Mouse (Mus musculus) spleen, postnatal 14 days (tissue): ENCODE measurements at regions not wholly inside any gene's neighbourhood (a gene's known extent, or its start where the extent isn't known, plus 50 kb on each side); places are given as distances from the start of the nearest gene placed in this dataset.

Source experiments
- DNase-seq, 2 experiments: peaks; one replicate each; pipeline ENCODE4 v3.0.0; 2021 to 2022; ENCODE audit warnings: low spot score in 2 of 2

DNA sequence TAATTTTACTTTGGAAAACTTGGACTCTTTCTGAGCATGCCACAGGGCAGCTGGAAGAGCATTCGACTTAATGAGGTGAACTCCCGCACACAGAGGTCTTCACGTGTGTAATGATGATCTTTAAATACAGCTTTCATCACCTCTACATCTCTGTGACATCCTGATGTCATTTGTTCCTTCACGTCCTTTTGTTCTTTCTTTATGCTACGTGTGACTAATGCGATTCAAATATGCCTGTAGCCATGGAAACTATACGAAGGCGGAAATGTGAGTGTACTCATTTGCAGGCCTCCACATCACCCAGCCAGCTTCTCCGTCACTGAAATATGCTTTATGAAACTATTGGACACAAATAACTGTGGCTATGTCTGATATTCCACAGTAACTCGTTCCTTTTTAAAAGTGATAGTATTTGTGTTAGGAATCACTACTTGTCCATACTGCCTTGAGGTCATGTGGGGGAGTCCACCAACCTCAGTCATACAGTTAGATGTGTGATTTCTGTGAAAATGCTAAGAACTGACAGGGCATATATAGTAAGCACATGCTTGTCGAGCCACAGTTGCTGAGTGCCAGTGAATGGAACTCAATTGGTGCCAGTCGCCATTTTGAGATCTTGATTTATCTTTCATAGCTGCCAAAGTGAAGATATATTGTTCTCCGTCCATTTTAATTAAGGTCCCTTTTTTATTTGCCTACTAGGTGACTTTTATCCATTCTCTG, 145.9 kb downstream of the Plk2 start:
- DNase-seq: no peak

- DNase-seq: no peak
These were observed 146.7 kb downstream of the Plk2 start for GRCm38 (mm10) chr13:110541288-110542148.

GRCm38 (mm10) chr13:110542303-110543065, 147.6 kb downstream of the Plk2 start:
- no peak for DNase-seq

DNA sequence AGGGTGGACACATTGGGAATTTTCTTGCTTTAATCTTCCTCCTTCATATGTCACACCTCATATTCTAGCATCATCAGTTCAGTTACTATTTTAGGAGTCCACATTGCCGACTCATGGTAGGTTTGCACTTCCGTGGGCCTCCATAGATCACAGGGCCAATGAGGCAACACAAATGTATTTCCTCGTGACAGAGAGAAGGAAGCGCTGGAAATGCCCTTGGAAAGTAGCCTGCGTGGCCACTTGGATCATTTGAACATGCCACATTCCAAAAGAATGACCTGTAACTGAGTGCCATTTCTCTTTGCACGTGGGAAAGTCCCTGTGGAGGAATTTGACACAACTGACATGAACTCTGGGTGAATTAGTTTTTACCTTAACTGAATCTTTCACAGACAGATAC, 150.6 kb downstream of the Plk2 start:
- no peak for DNase-seq

- DNase-seq: no peak
These were observed 160.9 kb downstream of the Plk2 start for GRCm38 (mm10) chr13:110555529-110556319.

DNA sequence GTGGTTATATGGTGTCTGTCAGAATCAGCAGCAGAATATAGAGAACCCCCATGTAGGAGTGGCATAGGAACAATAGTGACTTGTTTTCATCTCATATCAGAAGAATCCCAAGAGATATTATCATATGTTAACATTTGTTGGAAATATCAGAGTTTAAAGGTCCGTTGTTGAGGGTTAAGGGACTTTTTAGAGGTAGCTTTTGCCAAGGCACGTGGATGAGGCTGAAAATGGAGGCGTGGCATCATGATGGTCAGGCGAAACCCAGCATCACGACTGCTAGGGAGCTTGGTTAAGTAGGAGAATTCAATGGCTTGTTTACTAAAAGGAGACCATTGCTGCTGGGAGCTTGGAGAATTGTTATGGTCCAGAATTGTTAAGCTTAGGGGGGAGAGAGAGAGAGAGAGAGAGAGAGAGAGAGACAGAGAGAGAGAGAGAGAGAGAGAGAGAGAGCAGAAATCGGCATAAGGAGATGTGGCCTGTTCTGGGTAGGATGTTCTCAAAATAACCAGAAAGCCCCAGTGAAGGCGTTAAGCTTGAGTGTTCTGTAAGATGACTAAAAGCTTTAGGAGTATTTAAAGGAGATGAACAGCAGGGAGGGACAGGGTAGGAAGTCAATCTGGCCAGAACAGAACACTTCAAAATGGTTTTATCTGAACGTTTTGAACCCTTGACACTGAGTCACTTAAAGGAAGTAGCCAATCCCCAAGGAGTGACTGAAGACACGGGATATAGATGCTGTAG, 161.7 kb downstream of the Plk2 start:
- DNase-seq: no peak

DNA sequence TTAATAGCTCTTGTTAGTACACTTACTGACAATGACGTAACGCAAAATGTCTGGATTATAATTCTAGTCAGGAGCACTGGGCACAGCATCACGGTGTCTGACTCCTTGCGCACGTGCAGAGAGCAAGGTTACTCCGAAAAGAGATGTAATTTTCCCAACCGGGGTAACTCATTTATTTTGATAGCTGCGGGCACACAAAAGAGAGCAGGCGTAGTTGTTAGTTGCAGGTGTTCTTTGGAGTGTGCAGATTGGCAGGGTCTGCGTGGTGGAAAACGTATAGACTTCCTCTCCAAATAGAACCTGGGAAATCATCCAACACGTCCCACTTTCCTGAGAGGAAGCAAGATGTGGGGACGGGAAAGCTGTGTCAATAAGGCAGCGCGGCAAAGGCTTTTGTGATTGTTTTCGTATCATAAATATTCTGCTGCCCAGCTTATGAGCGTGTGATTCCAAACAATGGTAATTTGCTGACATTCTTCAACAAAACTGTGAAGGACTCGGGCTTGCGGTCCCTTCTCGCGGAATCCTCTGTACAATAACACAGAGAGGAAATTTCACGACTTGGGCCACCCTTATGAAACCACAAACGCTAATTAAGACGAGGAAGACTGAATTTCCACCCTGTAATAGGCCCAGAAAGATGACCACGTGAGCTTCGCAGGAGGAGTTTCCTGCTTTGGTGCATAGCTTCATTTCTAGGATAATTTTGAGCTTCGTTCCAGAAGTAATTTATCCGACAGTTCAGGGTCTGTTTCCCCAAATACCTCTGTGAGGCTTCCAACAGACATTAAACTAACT, 163.3 kb downstream of the Plk2 start:
- no peak for DNase-seq

GRCm38 (mm10) chr13:110560566-110560965, 165.7 kb downstream of the Plk2 start:
- DNase-seq: no peak

DNA sequence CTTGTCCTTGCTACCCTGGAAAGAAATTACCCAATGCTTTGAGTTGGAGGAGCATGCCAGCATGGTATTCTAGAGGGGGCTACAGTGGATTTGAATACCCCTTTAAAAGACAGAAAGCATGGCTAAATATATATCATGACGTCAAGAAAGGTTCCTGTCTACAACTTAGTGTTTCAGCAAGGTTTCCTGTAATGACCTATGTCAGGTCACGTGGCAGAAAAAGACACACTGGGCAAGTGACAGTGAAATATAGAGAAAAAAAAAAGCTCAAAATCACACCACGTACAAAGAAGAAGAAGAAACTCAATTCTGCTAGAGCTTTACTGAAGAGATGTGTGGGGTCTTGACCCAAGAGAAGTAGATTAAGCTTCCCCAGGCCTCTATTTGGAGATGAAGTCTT, 167.7 kb downstream of the Plk2 start:
- no peak for DNase-seq

DNA sequence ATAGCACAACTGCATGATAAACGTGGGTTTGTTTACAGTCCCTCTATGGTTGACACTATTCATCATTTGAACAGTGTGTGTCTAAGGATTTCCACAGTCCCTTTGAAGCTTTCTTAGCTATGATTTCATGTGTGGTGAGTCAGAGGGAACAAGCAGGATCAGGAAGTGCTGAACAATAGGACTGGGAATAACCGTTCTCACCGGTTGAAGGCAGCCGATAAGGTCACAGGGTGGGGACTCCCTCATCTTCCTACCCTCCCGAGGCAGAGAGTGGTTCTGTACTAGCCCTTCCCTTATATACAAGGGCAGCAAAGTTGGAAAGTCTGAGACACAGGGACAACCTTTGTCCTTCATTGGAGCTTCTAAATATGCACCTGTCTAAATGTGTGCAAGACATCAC, 168.1 kb downstream of the Plk2 start:
- no peak for DNase-seq

DNA sequence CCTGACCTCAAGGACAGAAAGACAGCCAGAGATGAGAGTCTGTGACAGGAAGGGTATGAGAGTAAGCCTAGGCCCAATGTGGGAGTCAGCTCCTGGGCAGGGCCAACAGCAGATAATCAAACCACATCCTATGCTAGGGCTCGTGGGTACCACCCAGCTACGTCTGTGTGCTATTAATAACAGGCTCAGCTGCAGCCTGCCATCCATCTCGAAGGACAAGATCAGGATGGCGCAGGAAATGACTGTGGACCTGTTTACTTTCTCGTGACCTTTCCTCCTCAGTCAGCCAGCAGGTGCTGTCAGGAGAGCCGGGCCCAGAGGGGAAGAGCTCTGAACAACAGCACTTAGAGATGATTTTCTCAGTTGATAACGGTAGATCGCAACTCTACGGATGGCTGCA, 169.1 kb downstream of the Plk2 start:
- peak in 1 of 2 experiments; percentile 16 for DNase-seq

GRCm38 (mm10) chr13:110568482-110569179, 173.8 kb downstream of the Plk2 start:
- DNase-seq: no peak

GRCm38 (mm10) chr13:110569180-110569512, 174.3 kb downstream of the Plk2 start:
- no peak for DNase-seq

DNA sequence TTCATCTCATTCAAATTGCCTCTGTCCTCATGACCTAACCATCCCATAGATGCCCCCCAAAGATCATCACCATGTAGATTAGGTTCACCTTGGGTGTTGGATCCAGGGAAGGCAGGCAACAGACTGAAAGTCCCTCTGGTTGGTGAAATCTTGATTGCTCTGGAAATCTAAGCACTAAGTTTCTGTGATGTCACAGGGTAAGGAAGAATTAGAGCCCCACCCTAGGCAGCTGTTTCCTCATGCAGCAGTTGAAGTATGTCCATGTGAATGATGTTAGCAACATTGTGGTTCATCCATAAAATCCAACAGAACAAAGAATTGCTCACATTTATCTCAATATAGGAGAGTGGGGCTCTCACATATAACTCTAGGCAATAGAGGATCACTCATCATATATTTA, 175.5 kb downstream of the Plk2 start:
- DNase-seq: no peak

DNA sequence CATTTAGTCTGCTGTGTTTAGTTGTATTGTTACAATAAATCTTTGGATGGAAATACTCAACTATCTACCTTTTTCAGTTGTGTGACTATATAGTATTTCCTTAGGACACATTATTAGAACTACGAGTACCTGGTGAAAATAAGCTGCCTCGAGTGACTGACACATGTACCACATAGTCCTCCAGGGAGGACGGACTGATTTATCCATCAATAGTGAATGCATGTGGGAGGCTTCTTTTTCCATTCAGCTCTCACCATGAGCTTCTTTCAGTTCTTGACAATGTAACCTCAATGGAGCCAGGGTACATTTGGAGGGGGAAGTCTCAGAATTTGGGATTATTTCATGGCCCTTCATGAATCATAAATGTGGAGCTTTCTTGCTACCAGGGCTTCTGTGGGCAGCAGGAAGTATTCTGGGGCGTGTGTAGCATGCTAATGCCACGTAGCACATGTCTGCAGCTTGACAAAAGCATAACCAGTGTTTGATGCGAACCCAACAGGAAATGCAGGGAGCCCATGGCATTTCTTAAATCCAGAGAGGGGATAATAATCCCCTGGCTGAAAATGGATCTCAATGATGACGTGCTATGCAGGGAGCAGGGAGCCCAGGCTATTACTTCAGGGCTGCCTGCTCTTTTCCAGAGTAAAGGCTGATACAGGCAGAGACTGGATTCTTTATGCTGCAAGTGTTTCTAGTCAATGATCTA, 178.7 kb downstream of the Plk2 start:
- DNase-seq: no peak

- no peak for DNase-seq
These were observed 180.1 kb downstream of the Plk2 start for GRCm38 (mm10) chr13:110574764-110575471.

GRCm38 (mm10) chr13:110578159-110578558, 183.3 kb downstream of the Plk2 start:
- DNase-seq: no peak

DNA sequence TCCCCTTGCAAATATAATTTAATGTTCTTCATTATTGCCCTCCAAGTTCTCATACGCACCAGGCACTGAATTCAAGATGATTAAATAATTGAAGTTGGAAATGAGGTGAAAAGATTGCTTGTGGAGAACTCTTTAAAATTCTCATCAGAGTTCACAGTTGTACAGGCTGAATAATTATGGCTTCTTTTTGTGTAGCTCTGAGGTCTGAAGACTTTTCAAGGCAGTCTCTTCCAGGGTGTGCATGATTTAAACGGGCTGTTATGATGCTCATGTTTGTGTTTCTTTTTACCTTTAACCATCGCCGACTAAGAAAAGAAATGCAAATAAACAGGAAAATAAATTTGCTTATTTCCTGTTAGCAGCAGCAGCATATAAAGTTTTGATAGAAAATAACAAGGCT, 185.3 kb downstream of the Plk2 start:
- no peak for DNase-seq
